Mouse (Mus musculus) intestine, postnatal 0 days (tissue): Measurements from ENCODE around the gene Cmtm2a. TPM values are rescaled to one million over a fixed set of nuclear protein-coding genes. Genes with fewer than 3 reads are reported as not detected.
A peak's percentile ranks its signal among the peaks of the same experiment; 100 is the strongest.
"Not testable (repeated sequence)": the region's sequence is repeated elsewhere in the genome, so short reads cannot be mapped to it uniquely, and the experiment has no call there.

ENCODE experiments used
- ATAC-seq: fragments of 200-750 bp; cut with Nextera tagmentation; 2 replicates; pipeline ENCODE4 v1.8.0; 2017; ENCODE audit warnings: mild to moderate bottlenecking, moderate TSS enrichment, moderate library complexity
- H3K27ac ChIP-seq: fragments of 300-500 bp; sonication (generic); 2 replicates; pipeline ENCODE4 v1.5.1; 2014; ENCODE audit warnings: mild to moderate bottlenecking, low read depth, low read length, moderate library complexity
- H3K27me3 ChIP-seq: fragments of 300-500 bp; sonication (generic); replicated peaks from 2 replicates; pipeline ENCODE4 v1.6.1; 2014; ENCODE audit warnings: low read length, mixed read lengths; ENCODE audit not compliant: control insufficient read depth, insufficient read depth
- H3K36me3 ChIP-seq: fragments of 300-500 bp; sonication (generic); 2 replicates; pipeline ENCODE4 v1.6.1; 2014; ENCODE audit warnings: mild to moderate bottlenecking, moderate library complexity; ENCODE audit not compliant: control insufficient read depth, insufficient read depth
- H3K4me1 ChIP-seq: fragments of 300-500 bp; sonication (generic); replicated peaks from 2 replicates; pipeline ENCODE4 v1.6.1; 2014; ENCODE audit warnings: antibody characterized with exemption, low read length, mixed read lengths; ENCODE audit not compliant: control insufficient read depth, insufficient read depth
- H3K4me2 ChIP-seq: fragments of 300-500 bp; sonication (generic); replicated peaks from 2 replicates; pipeline ENCODE4 v1.6.1; 2014; ENCODE audit warnings: low read depth, mild to moderate bottlenecking, moderate library complexity
- H3K4me3 ChIP-seq: fragments of 300-500 bp; sonication (generic); 2 replicates; pipeline ENCODE4 v1.5.1; 2014; ENCODE audit warnings: low read depth, low read length
- H3K9ac ChIP-seq: fragments of 300-500 bp; sonication (generic); 2 replicates; pipeline ENCODE4 v1.6.1; 2014; ENCODE audit warnings: mild to moderate bottlenecking, low read depth, low read length
- H3K9me3 ChIP-seq: fragments of 300-500 bp; sonication (generic); 2 replicates; pipeline ENCODE4 v1.6.1; 2016; ENCODE audit warnings: mixed run types; ENCODE audit not compliant: control insufficient read depth
- CTCF ChIP-seq: sonication (generic); IDR thresholded peaks from 2 replicates; pipeline ENCODE4 v1.5.1; 2016; ENCODE audit warnings: low read depth, mild to moderate bottlenecking, control low read depth, antibody characterized with exemption, moderate library complexity
- WGBS: fragments of 180-500 bp; shearing (Covaris S2); extraction: QIAGEN DNeasy Blood & Tissue Kit; methylation state at CpG from one replicate; pipeline ENCODE4 v1.1.7; 2014; 5-methylcytosine and 5-hydroxymethylcytosine counted together
- polyA plus RNA-seq: library from polyadenylated mRNA; unstranded; fragments of >200 nt; fragmentation: Nextera tagmentation; extraction: Ambion mirVana; gene quantifications from 2 replicates; pipeline ENCODE4 v1.2.1, GENCODE M21; 2015

Cmtm2a gene
- polyA plus RNA-seq, 1 experiment from 2014 or later, result not detected

- Histone ChIP-seq H3K4me2 (no peak overlapping the region), H3K4me3 (no peak overlapping the region), H3K9ac (no peak overlapping the region), H3K27ac (no peak overlapping the region), H3K9me3 (no peaks in the 10 kb centered on the region), H3K27me3 (no peaks in the 10 kb centered on the region), H3K36me3 (no peaks in the 10 kb centered on the region), H3K4me1 (no peaks in the 10 kb centered on the region)
- no peak for ATAC-seq
- TF ChIP-seq CTCF, result no peak
- WGBS, result 65% methylated on average over 1 of the region's 1 CpGs
Measured at GRCm38 (mm10) chr8:104294396-104294795, 1.4 kb upstream of the Cmtm2a start.

- Histone ChIP-seq H3K4me1 (no peaks in the 10 kb centered on the region), H3K36me3 (no peaks in the 10 kb centered on the region), H3K9ac (no peak overlapping the region), H3K9me3 (no peaks in the 10 kb centered on the region), H3K27ac (no peak overlapping the region), H3K4me3 (no peak overlapping the region), H3K4me2 (no peak overlapping the region), H3K27me3 (no peaks in the 10 kb centered on the region)
- TF ChIP-seq CTCF, result no peak
- WGBS, result 84% methylated on average over 6 of the region's 6 CpGs
- no peak for ATAC-seq
Measured at GRCm38 (mm10) chr8:104268937-104269440, 24.0 kb downstream of the Cmtm2a start.

GRCm38 (mm10) chr8:104268368-104268767 lies 24.6 kb downstream of the Cmtm2a start:
- no peaks in the 10 kb centered on the region for H3K27me3 ChIP-seq
- ATAC-seq, result peak; percentile 73; the same call in 1 of the 2 replicates
- H3K9ac ChIP-seq, result no peak overlapping the region
- no peak overlapping the region for H3K4me2 ChIP-seq
- no peaks in the 10 kb centered on the region for H3K4me1 ChIP-seq
- no peak overlapping the region for H3K4me3 ChIP-seq
- no peaks in the 10 kb centered on the region for H3K36me3 ChIP-seq
- H3K27ac ChIP-seq, result no peak overlapping the region
- TF ChIP-seq CTCF, result no peak
- no peaks in the 10 kb centered on the region for H3K9me3 ChIP-seq

GRCm38 (mm10) chr8:104264271-104264935 lies 28.6 kb downstream of the Cmtm2a start:
- ATAC-seq, H3K36me3 ChIP-seq, H3K27ac ChIP-seq, H3K4me1 ChIP-seq, H3K27me3 ChIP-seq, H3K9me3 ChIP-seq, H3K4me3 ChIP-seq, H3K4me2 ChIP-seq, H3K9ac ChIP-seq: not testable (repeated sequence)
- WGBS, result 96% methylated on average over 21 of the region's 22 CpGs

GRCm38 (mm10) chr8:104261802-104262201 lies 31.2 kb downstream of the Cmtm2a start:
- not testable (repeated sequence) for H3K9me3 ChIP-seq, H3K27me3 ChIP-seq, H3K4me3 ChIP-seq, H3K36me3 ChIP-seq, H3K27ac ChIP-seq, H3K4me2 ChIP-seq, ATAC-seq, H3K4me1 ChIP-seq, H3K9ac ChIP-seq
- 96% methylated on average over 5 of the region's 5 CpGs for WGBS

GRCm38 (mm10) chr8:104253016-104253415 lies 40.0 kb downstream of the Cmtm2a start:
- Histone ChIP-seq H3K4me1 (0 out of 2 replicates have a peak, but pooled peaks cover 3% of the 10 kb centered on the region), H3K27ac (no peak overlapping the region), H3K9ac (no peak overlapping the region), H3K4me3 (no peak overlapping the region), H3K36me3 (0 out of 2 replicates have a peak, but pooled peaks cover under 1% of the 10 kb centered on the region), H3K27me3 (no peaks in the 10 kb centered on the region), H3K4me2 (no peak overlapping the region), H3K9me3 (no peaks in the 10 kb centered on the region)
- peak; percentile 66 for TF ChIP-seq CTCF
- 95% methylated on average over 3 of the region's 3 CpGs for WGBS
- ATAC-seq, result no peak
